Mouse (Mus musculus) forebrain, embryonic 13.5 days (tissue): Measurements from ENCODE around the gene Hspg2. TPM values are rescaled to one million over a fixed set of nuclear protein-coding genes. Genes with fewer than 3 reads are reported as not detected.
A peak's percentile ranks its signal among the peaks of the same experiment; 100 is the strongest.

Experiments
- ATAC-seq: fragments of 200-750 bp; cut with Nextera tagmentation; 2 replicates; pipeline ENCODE4 v1.8.0; 2017
- H3K27ac ChIP-seq: fragments of 300-500 bp; sonication (generic); 2 replicates; pipeline ENCODE4 v1.5.1; 2015; ENCODE audit warnings: inconsistent platforms, mild to moderate bottlenecking, moderate library complexity
- H3K27me3 ChIP-seq: fragments of 300-500 bp; sonication (generic); 2 replicates; pipeline ENCODE4 v1.6.1; 2015; ENCODE audit warnings: mild to moderate bottlenecking, inconsistent platforms
- H3K36me3 ChIP-seq: fragments of 300-500 bp; sonication (generic); 2 replicates; pipeline ENCODE4 v1.6.1; 2015; ENCODE audit warnings: mild to moderate bottlenecking, inconsistent platforms; ENCODE audit not compliant: poor library complexity, severe bottlenecking
- H3K4me1 ChIP-seq: fragments of 300-500 bp; sonication (generic); 2 replicates; pipeline ENCODE4 v1.6.1; 2015; ENCODE audit warnings: inconsistent platforms
- H3K4me2 ChIP-seq: fragments of 300-500 bp; sonication (generic); 2 replicates; pipeline ENCODE4 v1.6.1; 2015; ENCODE audit warnings: inconsistent platforms, mild to moderate bottlenecking, moderate library complexity
- H3K4me3 ChIP-seq: fragments of 300-500 bp; sonication (generic); 2 replicates; pipeline ENCODE4 v1.5.1; 2015; ENCODE audit warnings: mild to moderate bottlenecking, inconsistent platforms
- H3K9ac ChIP-seq: fragments of 300-500 bp; sonication (generic); 2 replicates; pipeline ENCODE4 v1.6.1; 2015; ENCODE audit warnings: mild to moderate bottlenecking, inconsistent platforms
- H3K9me3 ChIP-seq: fragments of 300-500 bp; sonication (generic); replicated peaks from 2 replicates; pipeline ENCODE4 v1.6.1; 2016; ENCODE audit warnings: inconsistent platforms
- WGBS: fragments of 180-500 bp; shearing (Covaris S2); methylation state at CpG from one replicate; pipeline ENCODE4 v1.1.7; 2015; 5-methylcytosine and 5-hydroxymethylcytosine counted together
- microRNA-seq: library from miRNA; unstranded; fragments of <30 nt; microRNA quantifications from one replicate; pipeline ENCODE4, GENCODE M21; 2016
- polyA plus RNA-seq: library from polyadenylated mRNA; unstranded; fragments of >200 nt; fragmentation: Nextera tagmentation; extraction: Ambion mirVana; gene quantifications from 2 replicates; pipeline ENCODE4 v1.2.1, GENCODE M21; 2015

Gene Hspg2
- polyA plus RNA-seq, 1 experiment from 2014 or later = 4.8 TPM

DNA sequence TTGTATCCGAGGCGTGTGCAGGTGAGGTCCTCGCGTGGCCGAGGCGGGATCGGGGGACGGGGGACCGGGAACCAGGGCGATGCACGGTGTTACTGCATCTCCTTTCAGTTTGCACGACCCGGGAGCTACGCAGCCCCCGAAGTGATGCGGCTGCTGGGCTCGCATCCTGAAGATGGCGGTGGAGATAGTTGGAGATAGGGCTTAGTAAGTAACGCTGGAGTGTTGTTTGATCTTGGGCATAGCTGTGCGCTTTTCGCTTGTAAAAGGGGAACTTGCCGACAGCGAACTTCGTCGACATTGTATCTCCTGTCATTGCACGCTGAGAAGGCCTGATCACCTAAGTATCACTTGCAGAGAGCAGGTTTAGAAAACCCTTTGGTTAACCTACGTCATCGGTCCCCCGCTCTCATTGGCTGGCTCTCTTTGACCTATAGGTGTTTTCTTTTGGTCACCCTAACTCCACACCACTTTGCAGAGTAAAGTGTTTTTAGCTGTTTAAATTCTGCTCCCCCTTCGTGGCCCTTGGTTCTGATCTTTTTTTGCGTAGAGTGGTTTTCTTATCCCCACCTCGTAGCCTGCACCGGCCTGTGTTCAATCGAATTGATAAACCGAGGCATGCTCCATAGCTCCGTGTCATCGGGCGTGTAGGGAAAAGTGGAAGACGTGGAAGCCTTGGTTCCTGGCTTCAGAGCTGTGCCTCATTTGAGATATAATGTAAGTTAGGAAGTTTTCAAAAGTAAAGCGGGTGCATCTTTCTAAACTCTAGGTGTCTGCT, 126.1 kb downstream of the Hspg2 start:
- ATAC-seq = no peak
- peak overlapping the region; percentile 96 for H3K4me3 ChIP-seq
- peak overlapping the region; percentile 99 for H3K27ac ChIP-seq
- peak overlapping the region; percentile 93 for H3K9ac ChIP-seq
- no peaks in the 10 kb centered on the region for H3K36me3 ChIP-seq
- H3K4me2 ChIP-seq = peak overlapping the region; percentile 77
- 5% methylated on average over 40 of the region's 40 CpGs for WGBS
- H3K4me1 ChIP-seq = peaks cover 42% of the 10 kb centered on the region
- H3K9me3 ChIP-seq = no peaks in the 10 kb centered on the region
- no peaks in the 10 kb centered on the region for H3K27me3 ChIP-seq

DNA sequence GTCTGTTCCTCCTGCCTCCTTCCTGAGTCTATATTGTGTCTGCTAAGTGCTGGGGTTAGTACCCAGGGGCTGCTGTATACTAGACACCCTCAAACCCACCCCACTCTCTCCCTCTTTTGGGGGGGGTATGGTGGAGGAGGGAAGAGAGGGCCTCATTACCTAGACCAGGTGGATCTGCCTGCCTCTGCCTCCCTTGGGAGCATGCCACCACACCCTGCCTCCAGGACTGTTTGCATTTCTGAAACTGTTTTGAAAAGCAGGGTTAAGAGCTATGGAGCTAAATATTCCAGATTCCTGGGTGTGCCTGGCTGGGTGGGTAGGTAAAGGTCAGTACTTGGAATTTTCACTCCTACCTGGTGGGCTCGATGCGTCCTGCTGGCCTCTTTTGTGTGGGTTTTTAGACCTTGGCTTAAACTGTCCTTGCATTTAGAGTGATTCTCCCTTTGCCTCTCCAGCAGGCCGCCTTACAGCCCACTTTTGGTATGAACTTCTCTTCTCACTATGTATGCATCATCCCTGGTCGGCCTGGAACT, 128.6 kb downstream of the Hspg2 start:
- no peaks in the 10 kb centered on the region for H3K9me3 ChIP-seq
- no peak overlapping the region for H3K4me2 ChIP-seq
- WGBS = 93% methylated on average over 4 of the region's 4 CpGs
- H3K4me3 ChIP-seq = no peak overlapping the region
- no peaks in the 10 kb centered on the region for H3K27me3 ChIP-seq
- H3K9ac ChIP-seq = no peak overlapping the region
- H3K36me3 ChIP-seq = no peaks in the 10 kb centered on the region
- no peak overlapping the region for H3K27ac ChIP-seq
- peaks cover 49% of the 10 kb centered on the region for H3K4me1 ChIP-seq
- ATAC-seq = no peak

DNA sequence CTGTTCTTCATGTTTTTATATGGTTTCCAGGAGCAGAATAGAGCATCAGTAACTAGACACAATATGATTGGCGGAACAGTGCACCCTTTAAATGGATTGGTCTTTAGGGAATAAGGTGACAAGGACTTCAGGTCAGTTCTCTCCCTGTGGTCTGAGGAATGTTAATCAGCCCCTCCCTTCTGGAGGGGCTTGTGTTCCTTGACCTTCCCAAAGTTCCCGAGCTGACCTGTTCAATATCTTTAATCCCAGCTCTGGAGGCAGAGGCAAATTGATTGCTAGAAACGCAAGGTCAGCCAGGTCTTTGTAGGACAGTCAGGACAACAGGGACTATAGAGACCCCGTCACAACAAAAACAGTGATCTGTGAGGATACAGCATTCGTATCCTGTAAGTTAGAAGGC, 130.0 kb downstream of the Hspg2 start:
- no peak overlapping the region for H3K27ac ChIP-seq
- no peak for ATAC-seq
- WGBS = 74% methylated on average over 5 of the region's 5 CpGs
- no peak overlapping the region for H3K9ac ChIP-seq
- H3K4me3 ChIP-seq = no peak overlapping the region
- no peaks in the 10 kb centered on the region for H3K36me3 ChIP-seq
- H3K27me3 ChIP-seq = no peaks in the 10 kb centered on the region
- H3K9me3 ChIP-seq = no peaks in the 10 kb centered on the region
- H3K4me1 ChIP-seq = peaks cover 53% of the 10 kb centered on the region
- no peak overlapping the region for H3K4me2 ChIP-seq

DNA sequence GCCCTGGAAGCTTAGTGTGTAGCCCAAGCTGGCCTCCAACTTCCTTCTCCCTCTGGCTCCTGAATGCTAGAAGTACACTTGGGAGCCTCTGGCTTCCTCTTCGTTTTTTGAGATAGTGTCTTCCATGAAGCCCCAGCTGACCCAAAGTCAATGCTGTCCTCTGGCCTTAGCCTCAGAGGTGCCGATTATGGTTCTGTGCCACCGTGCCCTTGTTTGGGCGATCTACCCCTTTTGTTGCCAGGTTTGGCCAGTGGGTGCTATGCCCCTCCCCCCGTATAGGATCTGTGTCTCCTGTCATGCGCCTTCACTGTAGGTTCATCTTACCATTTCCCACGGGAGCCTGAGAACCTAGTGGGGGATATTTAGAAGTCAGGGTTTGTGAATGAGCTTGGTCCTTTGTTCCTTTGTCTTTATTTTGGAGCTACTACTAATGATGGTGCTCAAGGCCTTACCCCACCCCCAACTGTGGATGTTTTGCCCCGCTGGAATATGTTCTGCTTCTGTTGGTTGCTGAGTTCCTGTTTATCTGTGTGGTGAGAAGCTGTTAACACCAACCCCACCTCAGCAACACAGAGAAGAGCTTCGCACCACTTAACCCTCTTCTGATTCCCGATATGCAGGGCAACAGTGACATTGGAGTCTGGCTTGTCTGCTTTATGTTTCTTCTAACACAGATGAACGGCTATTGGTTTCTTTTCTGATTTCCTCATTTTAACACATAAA, 135.0 kb downstream of the Hspg2 start:
- no peaks in the 10 kb centered on the region for H3K27me3 ChIP-seq
- H3K36me3 ChIP-seq = peaks cover 42% of the 10 kb centered on the region
- H3K27ac ChIP-seq = no peak overlapping the region
- H3K4me2 ChIP-seq = no peak overlapping the region
- peaks cover 22% of the 10 kb centered on the region for H3K4me1 ChIP-seq
- no peaks in the 10 kb centered on the region for H3K9me3 ChIP-seq
- no peak overlapping the region for H3K4me3 ChIP-seq
- ATAC-seq = no peak
- H3K9ac ChIP-seq = no peak overlapping the region
- 79% methylated on average over 11 of the region's 11 CpGs for WGBS

DNA sequence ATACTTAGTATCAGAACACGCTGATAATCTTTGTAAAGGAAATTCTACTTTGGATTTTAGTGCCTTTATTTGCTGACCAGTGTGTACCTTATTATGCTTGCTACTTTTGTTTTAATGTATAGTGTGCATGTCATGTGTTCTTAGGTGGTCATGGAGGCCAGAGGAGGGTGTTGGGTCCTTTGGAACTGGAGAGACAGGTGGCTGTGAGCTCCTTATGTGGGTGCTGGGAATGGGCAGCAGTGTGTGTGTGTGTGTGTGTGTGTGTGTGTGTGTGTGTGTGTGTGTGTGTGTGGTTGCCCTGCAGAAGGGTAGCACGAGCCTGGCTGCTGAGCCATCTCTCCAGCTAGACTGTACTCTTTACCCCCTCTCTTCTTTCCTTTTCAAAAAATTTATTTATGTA, 138.5 kb downstream of the Hspg2 start:
- Histone ChIP-seq H3K9me3 (no peaks in the 10 kb centered on the region), H3K27ac (no peak overlapping the region), H3K4me1 (peaks cover 5% of the 10 kb centered on the region; the same call in 1 of the 2 replicates), H3K4me2 (no peak overlapping the region), H3K4me3 (no peak overlapping the region), H3K9ac (no peak overlapping the region), H3K27me3 (no peaks in the 10 kb centered on the region), H3K36me3 (peaks cover 76% of the 10 kb centered on the region)
- WGBS = 98% methylated on average over 2 of the region's 2 CpGs
- no peak for ATAC-seq

DNA sequence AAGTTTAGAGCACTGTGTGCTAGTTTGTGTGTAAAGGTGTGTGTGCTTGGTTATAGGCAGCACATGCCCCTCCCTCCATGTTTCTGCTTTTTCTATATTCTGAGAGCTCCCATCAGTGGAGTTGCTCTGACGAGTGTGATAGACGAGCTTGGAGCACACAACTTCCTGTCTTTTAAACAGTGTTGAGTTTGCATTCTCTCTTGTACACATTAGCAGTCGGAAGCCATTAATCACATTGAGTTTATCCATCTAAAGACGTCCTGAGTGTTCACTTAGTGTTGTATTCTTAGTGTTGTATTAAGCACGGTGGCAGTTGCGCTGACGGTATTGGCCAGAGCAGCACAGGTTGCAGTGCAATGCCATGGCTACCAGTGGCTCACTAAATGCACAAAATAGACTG, 140.7 kb downstream of the Hspg2 start:
- 93% methylated on average over 7 of the region's 7 CpGs for WGBS
- Histone ChIP-seq H3K9ac (no peak overlapping the region), H3K27ac (no peak overlapping the region), H3K9me3 (no peaks in the 10 kb centered on the region), H3K4me1 (no peaks in the 10 kb centered on the region), H3K4me2 (no peak overlapping the region), H3K36me3 (peaks cover 99% of the 10 kb centered on the region), H3K4me3 (no peak overlapping the region), H3K27me3 (no peaks in the 10 kb centered on the region)
- no peak for ATAC-seq

DNA sequence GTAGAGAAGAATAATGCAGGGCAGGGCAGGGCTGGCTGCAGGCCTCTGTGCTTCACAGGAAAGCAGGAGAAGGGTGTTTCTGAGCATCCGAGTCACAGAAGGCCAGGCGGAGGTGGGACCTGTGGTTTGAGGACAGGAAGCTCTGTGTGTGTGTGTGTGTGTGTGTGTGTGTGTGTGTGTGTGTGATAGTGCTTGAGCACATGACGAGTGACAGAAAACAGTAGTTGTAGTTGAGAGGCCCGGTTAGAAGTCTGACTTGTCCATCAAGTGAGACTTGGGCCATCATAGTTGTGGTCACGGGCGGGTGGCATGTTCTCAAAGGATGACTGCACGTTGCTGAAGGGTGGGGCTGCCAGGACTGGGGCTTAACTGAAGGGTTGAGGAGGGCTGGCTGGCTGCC, 141.1 kb downstream of the Hspg2 start:
- Histone ChIP-seq H3K27ac (no peak overlapping the region), H3K4me2 (no peak overlapping the region), H3K27me3 (no peaks in the 10 kb centered on the region), H3K4me1 (no peaks in the 10 kb centered on the region), H3K4me3 (no peak overlapping the region), H3K36me3 (peaks cover 100% of the 10 kb centered on the region), H3K9ac (no peak overlapping the region), H3K9me3 (no peaks in the 10 kb centered on the region)
- WGBS = 93% methylated on average over 7 of the region's 7 CpGs
- no peak for ATAC-seq

DNA sequence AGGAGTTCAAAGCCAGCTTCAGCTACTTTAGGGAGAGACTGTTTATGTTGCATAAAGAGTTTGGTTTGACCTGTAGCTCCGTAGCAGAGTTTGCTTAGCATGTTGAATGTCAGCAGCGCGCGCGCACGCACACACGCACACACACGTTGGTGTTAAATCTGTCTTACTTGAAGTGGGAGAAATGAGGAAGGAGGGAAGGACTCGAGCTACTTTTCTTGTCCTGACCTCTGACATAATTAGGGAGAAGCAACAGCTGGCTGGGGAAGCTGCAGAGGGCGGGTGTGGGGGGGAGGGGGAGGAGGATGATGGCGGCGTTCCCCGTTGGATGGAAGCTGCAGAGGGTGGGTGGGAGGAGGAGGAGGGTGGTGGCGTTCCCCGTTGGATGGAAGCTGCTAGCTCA, 141.7 kb downstream of the Hspg2 start:
- Histone ChIP-seq H3K27me3 (no peaks in the 10 kb centered on the region), H3K4me2 (no peak overlapping the region), H3K9ac (no peak overlapping the region), H3K36me3 (peaks cover 99% of the 10 kb centered on the region), H3K4me1 (no peaks in the 10 kb centered on the region), H3K9me3 (no peaks in the 10 kb centered on the region), H3K27ac (no peak overlapping the region), H3K4me3 (no peak overlapping the region)
- no peak for ATAC-seq
- 88% methylated on average over 15 of the region's 15 CpGs for WGBS

Small RNAs within 50 kb of the gene (microRNA-seq; reads per million reads assigned to microRNA genes)
- gene Mir7018 = 1.1 reads per million

Other genes starting within 250 kb of the Hspg2 start
- gene Wnt4, start 191.3 kb upstream of the Hspg2 start, polyA plus RNA-seq = 0.28 and 0.30 TPM in 2 replicates
- 670 and 681 TPM in 2 replicates for gene Cdc42, start 111.0 kb upstream of the Hspg2 start, polyA plus RNA-seq
- not detected in 2 replicates for gene Cela3a, start 59.0 kb upstream of the Hspg2 start, polyA plus RNA-seq
- not detected in 2 replicates for gene Cela3b, start 38.2 kb upstream of the Hspg2 start, polyA plus RNA-seq
- gene 1700013G24Rik, start 15.5 kb upstream of the Hspg2 start, polyA plus RNA-seq = not detected in 2 replicates
- gene Ldlrad2, start 105.8 kb downstream of the Hspg2 start, polyA plus RNA-seq = not detected in 2 replicates
- gene Usp48, start 125.0 kb downstream of the Hspg2 start, polyA plus RNA-seq = 69.9 and 76.8 TPM in 2 replicates
- gene Rap1gap, start 196.0 kb downstream of the Hspg2 start, polyA plus RNA-seq = 11.8 and 16.5 TPM in 2 replicates